Mouse (Mus musculus): ENCODE data around the gene Mras. TPM values are rescaled to one million over a fixed set of nuclear protein-coding genes. Genes with fewer than 3 reads are reported as not detected.

The Mras gene
- polyA plus RNA-seq (2015; fragmentation: Illumina TruSeq; extraction: RNeasy Lipid Tissue Mini Kit (QIAGEN cat#74804); ENCODE audit: insufficient read depth, low replicate concordance): 12.3 TPM

DNA sequence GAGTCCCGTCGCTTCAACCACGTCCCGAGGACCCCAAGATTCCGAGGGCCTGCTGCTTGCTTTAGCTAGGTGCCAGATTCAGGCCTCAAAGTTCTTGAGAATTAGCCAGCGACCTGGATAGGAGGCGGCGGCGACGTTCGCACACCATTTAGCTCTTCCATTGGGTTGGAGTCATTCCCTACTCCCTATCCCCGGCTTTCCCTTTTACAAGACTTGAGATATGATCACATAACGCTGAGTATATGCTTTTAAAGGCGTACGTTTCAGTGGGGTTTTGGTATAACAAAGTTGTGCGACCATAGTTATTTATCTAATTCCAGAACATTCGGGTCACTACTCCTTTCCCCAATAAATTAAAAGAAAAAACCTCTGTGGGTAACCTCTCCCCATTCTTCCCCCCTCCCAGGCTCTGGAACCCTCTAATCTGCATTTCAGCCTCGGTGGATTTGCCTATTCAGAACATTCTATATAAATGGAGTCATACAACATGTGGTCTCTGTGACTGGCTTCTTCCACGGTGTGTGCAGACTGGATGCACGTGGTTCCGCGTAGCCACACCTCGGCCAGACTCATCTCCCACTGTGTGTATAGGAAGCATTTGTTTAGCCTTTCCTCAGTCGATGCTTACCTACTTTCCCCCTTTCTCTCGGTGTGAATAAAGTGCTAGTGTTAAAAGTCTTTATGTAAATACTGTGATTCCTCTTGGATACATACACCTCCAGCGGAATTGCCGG, at the start of gene Mras:
Gene Mras (minus strand): TSS at position 351 of the 734 bp plus-strand sequence.

DNA sequence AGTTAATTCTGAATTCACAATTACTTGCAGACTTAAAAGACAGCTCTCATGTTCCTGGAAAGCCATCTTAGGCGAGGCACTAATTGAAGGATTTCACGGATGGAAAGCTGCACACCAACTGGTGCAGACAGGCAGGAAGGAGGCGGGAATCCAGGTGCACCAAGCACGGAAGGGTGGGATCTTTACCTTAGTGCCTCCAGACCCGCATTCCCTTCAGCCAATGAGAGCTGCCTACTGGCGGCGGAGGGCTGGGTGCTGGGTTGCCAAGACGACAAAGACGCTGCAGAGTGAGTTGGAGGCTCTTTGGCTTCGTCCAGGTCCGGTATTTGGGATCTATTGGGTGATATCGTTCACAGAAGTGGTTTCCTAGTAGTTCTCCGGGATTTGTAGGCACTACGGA, 14.0 kb upstream of the Mras start, which contains the start of gene Nme9:
Gene Nme9 (plus strand): TSS at position 315 of the 400 bp plus-strand sequence.

DNA sequence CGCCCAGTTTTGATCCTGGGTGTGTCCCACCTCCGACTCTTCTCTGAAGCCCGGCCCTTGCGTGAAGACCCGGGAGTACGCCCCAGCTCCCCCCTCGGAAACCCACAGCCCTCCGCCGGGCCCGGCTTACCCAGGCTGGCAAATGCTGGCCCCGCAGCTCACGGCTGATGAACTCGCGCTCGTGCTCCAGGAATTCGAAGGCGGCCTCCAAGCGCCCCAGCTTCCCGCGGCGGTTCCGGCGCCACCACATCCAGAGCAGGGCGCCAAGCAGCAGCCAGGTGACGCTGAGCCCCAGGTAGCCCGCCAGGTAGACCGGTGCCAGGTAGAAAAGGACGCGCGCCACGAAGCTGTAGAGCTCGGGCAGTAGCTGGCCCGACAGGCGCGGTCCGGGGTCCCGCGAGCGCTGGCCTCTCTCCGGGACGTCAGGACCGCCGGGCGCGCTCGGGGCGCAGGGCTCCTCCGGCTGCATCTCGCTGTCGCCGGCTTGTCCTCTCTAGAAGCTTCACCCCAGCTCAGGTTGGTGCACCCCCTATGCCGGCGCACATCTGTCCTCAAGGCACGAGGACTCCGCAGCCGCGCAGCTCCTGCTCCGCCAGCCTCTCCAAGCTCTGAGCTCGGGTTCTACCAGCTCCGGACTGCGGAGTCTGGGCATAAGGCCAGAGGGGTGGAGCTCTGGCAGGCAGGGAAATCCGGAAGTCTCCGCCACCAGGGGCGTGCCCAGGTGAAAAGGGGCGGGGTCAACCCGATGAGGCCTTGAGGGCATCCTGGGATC, 79.1 kb downstream of the Mras start, which contains the start of gene Esyt3:
Gene Esyt3 (minus strand): TSS at position 637 of the 772 bp plus-strand sequence.

Other genes starting within 250 kb of the Mras start
- gene Faiml, start 200.1 kb downstream of the Mras start, polyA plus RNA-seq (2015; fragmentation: Illumina TruSeq; extraction: RNeasy Lipid Tissue Mini Kit (QIAGEN cat#74804); ENCODE audit: insufficient read depth, low replicate concordance): not detected
- gene Cep70, start 194.0 kb downstream of the Mras start, polyA plus RNA-seq (2015; fragmentation: Illumina TruSeq; extraction: RNeasy Lipid Tissue Mini Kit (QIAGEN cat#74804); ENCODE audit: insufficient read depth, low replicate concordance): 26.6 TPM
- 0.40 TPM for gene Esyt3, start 78.8 kb downstream of the Mras start, polyA plus RNA-seq (2015; fragmentation: Illumina TruSeq; extraction: RNeasy Lipid Tissue Mini Kit (QIAGEN cat#74804); ENCODE audit: insufficient read depth, low replicate concordance)
- gene Nme9, start 14.1 kb upstream of the Mras start, polyA plus RNA-seq (2015; fragmentation: Illumina TruSeq; extraction: RNeasy Lipid Tissue Mini Kit (QIAGEN cat#74804); ENCODE audit: insufficient read depth, low replicate concordance): 0.61 TPM
- 36.7 TPM for gene Armc8, start 131.5 kb upstream of the Mras start, polyA plus RNA-seq (2015; fragmentation: Illumina TruSeq; extraction: RNeasy Lipid Tissue Mini Kit (QIAGEN cat#74804); ENCODE audit: insufficient read depth, low replicate concordance)
- gene Dbr1, start 138.4 kb upstream of the Mras start, polyA plus RNA-seq (2015; fragmentation: Illumina TruSeq; extraction: RNeasy Lipid Tissue Mini Kit (QIAGEN cat#74804); ENCODE audit: insufficient read depth, low replicate concordance): 24.9 TPM
- not detected for gene A4gnt, start 175.1 kb upstream of the Mras start, polyA plus RNA-seq (2015; fragmentation: Illumina TruSeq; extraction: RNeasy Lipid Tissue Mini Kit (QIAGEN cat#74804); ENCODE audit: insufficient read depth, low replicate concordance)
- gene Dzip1l, start 192.1 kb upstream of the Mras start, polyA plus RNA-seq (2015; fragmentation: Illumina TruSeq; extraction: RNeasy Lipid Tissue Mini Kit (QIAGEN cat#74804); ENCODE audit: insufficient read depth, low replicate concordance): 2.5 TPM